Mouse (Mus musculus): ENCODE results near the gene Crygs. TPM values are rescaled to one million over a fixed set of nuclear protein-coding genes. Genes with fewer than 3 reads are reported as not detected.

Gene Crygs
- total and polyA plus RNA-seq, 3 experiments, result not detected

GRCm38 (mm10) chr16:22844061-22844801, 32.9 kb upstream of the Crygs start:
- in situ Hi-C loops (cut with MboI; ENCODE audit: low pct_ligation_motif_present, low pct_unique_long_range_greater_than_20kb, low sequenced_read_pairs), result no loop called here
- Histone ChIP-seq H3K36me3 (replicated peaks in 1 of 2; ENCODE audit: control insufficient read depth in 1 of 2, insufficient read depth in 1 of 2, low read length in 1 of 2) (peaks cover 26 to 70% of the 10 kb centered on the region in 2 experiments), H3K4me3 (replicated peaks in 1 of 3; ENCODE audit: low read depth in 2 of 3, low read length in 2 of 3, poor library complexity in 1 of 3) (no peak overlapping the region), H3K9me3 (replicated peaks; ENCODE audit: low read length) (no peaks in the 10 kb centered on the region), H3K27ac (ENCODE audit: insufficient read depth, low read depth) (no peak overlapping the region), H3K27me3 (replicated peaks) (no peaks in the 10 kb centered on the region), H3K4me2 (ENCODE audit: insufficient read depth, low read depth, poor library complexity, severe bottlenecking) (no peak overlapping the region), H3K4me1 (ENCODE audit: control insufficient read depth in 1 of 2, insufficient read depth in 2 of 2) (no peaks in the 10 kb centered on the region), H3K9ac (ENCODE audit: insufficient read depth, low read depth) (no peak overlapping the region), H3K79me2 (replicated peaks; ENCODE audit: control insufficient read depth, extremely low read depth, insufficient read depth, poor library complexity, severe bottlenecking) (no peaks in the 10 kb centered on the region)
- TF ChIP-seq MEF2A (IDR thresholded peaks at IDR 0.05; ENCODE audit: borderline replicate concordance, low read depth, low read length) (no peak), SIN3A (IDR thresholded peaks at IDR 0.05; ENCODE audit: low read length) (no peak), NRF1 (IDR thresholded peaks at IDR 0.05; ENCODE audit: low read depth, low read length) (no peak), RCOR1 (conservative IDR thresholded peaks at IDR 0.05; ENCODE audit: low read depth, low read length) (no peak), ZNF384 (IDR thresholded peaks at IDR 0.05; ENCODE audit: low read depth, low read length) (no peak), TBP (conservative IDR thresholded peaks at IDR 0.05; ENCODE audit: low read depth, low read length) (no peak), CHD2 (IDR thresholded peaks at IDR 0.05; ENCODE audit: low read length) (no peak), NELFE (IDR thresholded peaks at IDR 0.05; ENCODE audit: low read depth, low read length) (no peak), ZC3H11A (IDR thresholded peaks at IDR 0.05; ENCODE audit: low read depth, low read length) (no peak), POLR2A (IDR thresholded peaks at IDR 0.05; ENCODE audit: low read depth, low read length) (no peak)
- dilution Hi-C loops (cut with MboI; ENCODE audit: extremely low pct_ligation_motif_present, extremely low pct_unique_long_range_greater_than_20kb, low sequenced_read_pairs), result no loop called here
- no peak for DNase-seq (ENCODE audit: extremely low read depth)

- no peak for TF ChIP-seq SMC3 (IDR thresholded peaks at IDR 0.05; ENCODE audit: low read depth, low read length)
- H3K4me2 ChIP-seq (ENCODE audit: insufficient read depth, low read depth, poor library complexity, severe bottlenecking), result no peak overlapping the region
- DNase-seq (ENCODE audit: extremely low read depth), result no peak
- H3K36me3 ChIP-seq (replicated peaks in 1 of 2; ENCODE audit: control insufficient read depth in 1 of 2, insufficient read depth in 1 of 2, low read length in 1 of 2), result peaks cover 30 to 75% of the 10 kb centered on the region in 2 experiments
- H3K9me3 ChIP-seq (replicated peaks; ENCODE audit: low read length), result no peaks in the 10 kb centered on the region
- no peak overlapping the region for H3K27ac ChIP-seq (ENCODE audit: insufficient read depth, low read depth)
- H3K4me3 ChIP-seq (replicated peaks in 1 of 3; ENCODE audit: low read depth in 2 of 3, low read length in 2 of 3, poor library complexity in 1 of 3), result no peak overlapping the region
- dilution Hi-C loops (cut with MboI; ENCODE audit: extremely low pct_ligation_motif_present, extremely low pct_unique_long_range_greater_than_20kb, low sequenced_read_pairs), result no loop called here
- no peaks in the 10 kb centered on the region for H3K4me1 ChIP-seq (ENCODE audit: control insufficient read depth in 1 of 2, insufficient read depth in 2 of 2)
- no peaks in the 10 kb centered on the region for H3K79me2 ChIP-seq (replicated peaks; ENCODE audit: control insufficient read depth, extremely low read depth, insufficient read depth, poor library complexity, severe bottlenecking)
- H3K9ac ChIP-seq (ENCODE audit: insufficient read depth, low read depth), result no peak overlapping the region
- in situ Hi-C loops (cut with MboI; ENCODE audit: low pct_ligation_motif_present, low pct_unique_long_range_greater_than_20kb, low sequenced_read_pairs), result no loop called here
- no peaks in the 10 kb centered on the region for H3K27me3 ChIP-seq (replicated peaks)
Observed at GRCm38 (mm10) chr16:22842871-22843270, 31.5 kb upstream of the Crygs start.

- Histone ChIP-seq H3K4me1 (ENCODE audit: control insufficient read depth in 1 of 2, insufficient read depth in 2 of 2) (no peaks in the 10 kb centered on the region), H3K4me2 (ENCODE audit: insufficient read depth, low read depth, poor library complexity, severe bottlenecking) (no peak overlapping the region), H3K27me3 (replicated peaks) (no peaks in the 10 kb centered on the region), H3K79me2 (replicated peaks; ENCODE audit: control insufficient read depth, extremely low read depth, insufficient read depth, poor library complexity, severe bottlenecking) (no peaks in the 10 kb centered on the region), H3K4me3 (replicated peaks in 1 of 3; ENCODE audit: low read depth in 2 of 3, low read length in 2 of 3, poor library complexity in 1 of 3) (no peak overlapping the region), H3K9ac (ENCODE audit: insufficient read depth, low read depth) (no peak overlapping the region), H3K36me3 (replicated peaks in 1 of 2; ENCODE audit: control insufficient read depth in 1 of 2, insufficient read depth in 1 of 2, low read length in 1 of 2) (peaks cover 41 to 81% of the 10 kb centered on the region in 2 experiments), H3K9me3 (replicated peaks; ENCODE audit: low read length) (no peaks in the 10 kb centered on the region), H3K27ac (ENCODE audit: insufficient read depth, low read depth) (no peak overlapping the region)
- DNase-seq (ENCODE audit: extremely low read depth), result peak; percentile 19
- dilution Hi-C loops (cut with MboI; ENCODE audit: extremely low pct_ligation_motif_present, extremely low pct_unique_long_range_greater_than_20kb, low sequenced_read_pairs), result no loop called here
- in situ Hi-C loops (cut with MboI; ENCODE audit: low pct_ligation_motif_present, low pct_unique_long_range_greater_than_20kb, low sequenced_read_pairs), result no loop called here
- TF ChIP-seq POLR2AphosphoS2 (IDR thresholded peaks at IDR 0.05; ENCODE audit: low read depth, low read length) (no peak), NELFE (IDR thresholded peaks at IDR 0.05; ENCODE audit: low read depth, low read length) (no peak), BHLHE40 (IDR thresholded peaks at IDR 0.05; ENCODE audit: low read depth, low read length) (no peak), MAX (IDR thresholded peaks at IDR 0.05; ENCODE audit: low read length) (no peak), ETS1 (conservative IDR thresholded peaks at IDR 0.05; ENCODE audit: low read depth, low read length) (no peak), MAFK (IDR thresholded peaks at IDR 0.05; ENCODE audit: insufficient replicate concordance, low read length) (no peak), TBP (conservative IDR thresholded peaks at IDR 0.05; ENCODE audit: low read depth, low read length) (no peak), SMC3 (IDR thresholded peaks at IDR 0.05; ENCODE audit: low read depth, low read length) (no peak), RAD21 (IDR thresholded peaks at IDR 0.05; ENCODE audit: low read depth, low read length) (no peak), ZKSCAN1 (IDR thresholded peaks at IDR 0.05; ENCODE audit: borderline replicate concordance, low read depth, low read length) (no peak), HCFC1 (IDR thresholded peaks at IDR 0.05; ENCODE audit: low read depth, low read length) (no peak)
Observed at GRCm38 (mm10) chr16:22839146-22839857, 27.9 kb upstream of the Crygs start.

Data from CH12.LX (cell line).